13 mouse cellular contexts compared by ENCODE assay signal in the genomic region with DNA sequence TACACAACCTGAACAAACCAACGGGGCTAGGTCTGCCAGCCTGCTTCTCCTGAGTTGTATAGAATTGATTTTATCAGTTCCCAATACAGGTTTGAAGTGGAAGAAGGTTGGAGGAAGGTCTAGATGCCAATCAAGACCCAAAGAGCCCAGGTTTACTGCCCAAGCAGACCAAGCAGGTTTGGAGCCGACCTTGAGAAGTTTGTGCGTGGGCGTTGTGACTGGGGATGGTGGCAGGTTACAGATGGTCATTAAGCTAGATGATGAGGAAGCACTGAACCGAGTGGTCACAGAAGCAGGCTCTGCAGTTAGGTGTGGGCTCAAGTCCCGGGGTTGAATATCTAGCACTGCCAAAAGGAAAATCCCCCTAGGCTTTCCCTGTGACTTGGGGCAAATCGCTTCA. TPM values are rescaled to one million over a fixed set of nuclear protein-coding genes. Genes with fewer than 3 reads are reported as not detected.
"Had no signal": no experiment of that assay in that cellular context is flagged by ENCODE, and none has a peak within 500 bp of the region (broad histone marks: within the 10 kb centered on the region; RNA-seq: fewer than 3 reads in every experiment).

No protein-coding gene starts in this region.

- H3K27ac ChIP-seq: midbrain, embryonic 10.5 days; midbrain, embryonic 12.5 days; midbrain, embryonic 15.5 days; neural tube, embryonic 12.5 days; stomach, embryonic 15.5 days had no signal

- H3K27me3 ChIP-seq: midbrain, embryonic 12.5 days; midbrain, embryonic 15.5 days; neural tube, embryonic 12.5 days; stomach, embryonic 15.5 days had no signal

- H3K9ac ChIP-seq: lung, embryonic 14.5 days; midbrain, embryonic 12.5 days; midbrain, embryonic 15.5 days; neural tube, embryonic 12.5 days; stomach, embryonic 15.5 days had no signal

- H3K4me1 ChIP-seq: midbrain, embryonic 12.5 days; midbrain, embryonic 15.5 days; neural tube, embryonic 12.5 days had no signal

- H3K4me3 ChIP-seq: midbrain, embryonic 10.5 days; midbrain, embryonic 12.5 days; midbrain, embryonic 15.5 days; neural tube, embryonic 12.5 days; stomach, embryonic 15.5 days had no signal

- ATAC-seq: midbrain, embryonic 15.5 days had no signal

- H3K36me3 ChIP-seq: midbrain, embryonic 10.5 days; midbrain, embryonic 12.5 days; midbrain, embryonic 15.5 days; neural tube, embryonic 12.5 days; stomach, embryonic 15.5 days had no signal

- DNase-seq: lung, adult 18-20 months; lung, embryonic 14.5 days; lung, postnatal 10 days; right cerebral cortex, postnatal 14 days; thymus, adult 2 months; thymus, postnatal 25 days; thymus, postnatal 4 days had no signal

- H3K9me3 ChIP-seq: midbrain, embryonic 10.5 days; midbrain, embryonic 12.5 days; midbrain, embryonic 15.5 days; neural tube, embryonic 12.5 days; stomach, embryonic 15.5 days had no signal

- H3K4me2 ChIP-seq: lung, embryonic 14.5 days; midbrain, embryonic 12.5 days; midbrain, embryonic 15.5 days; neural tube, embryonic 12.5 days; stomach, embryonic 15.5 days had no signal

RNA-seq across cellular contexts. Expression of a gene that starts 9.9 kb away (rescaled TPM):
- polyA plus RNA-seq: midbrain, embryonic 12.5 days; neural tube, embryonic 12.5 days; spleen, adult 2 months had no signal
